Mouse (Mus musculus): ENCODE results near the gene Sergef. TPM values are rescaled to one million over a fixed set of nuclear protein-coding genes. Genes with fewer than 3 reads are reported as not detected.

Gene Sergef
- total and polyA plus RNA-seq, 3 experiments, result 2.9 to 5.1 (median 3.6) TPM

GRCm38 (mm10) chr7:46675886-46676285 is 36.3 kb upstream of the Sergef start:
- H3K4me3 ChIP-seq, result no peak overlapping the region
- 72% methylated on average over 8 of the region's 8 CpGs for WGBS

GRCm38 (mm10) chr7:46675061-46675460 is 35.5 kb upstream of the Sergef start:
- 91% methylated on average over 7 of the region's 7 CpGs for WGBS
- H3K4me1 ChIP-seq (ENCODE audit: control insufficient read depth, insufficient read depth, low read length), result no peaks in the 10 kb centered on the region
- TF ChIP-seq EP300 (IDR thresholded peaks at IDR 0.05; ENCODE audit: insufficient read depth, low read depth, low read length) (no peak), POLR2A (IDR thresholded peaks at IDR 0.05; ENCODE audit: insufficient read depth, low read depth, low read length) (no peak), CTCF (IDR thresholded peaks at IDR 0.05) (no peak)
- intact Hi-C loops (cut with DNase I), result no loop called here
- no peak overlapping the region for H3K27ac ChIP-seq
- DNase-seq, result no peak
- no peak overlapping the region for H3K4me3 ChIP-seq
- no peak overlapping the region for H3K9ac ChIP-seq (ENCODE audit: low read depth, low read length)
- no peaks in the 10 kb centered on the region for H3K36me3 ChIP-seq (ENCODE audit: control insufficient read depth, insufficient read depth, low read length)
- H3K27me3 ChIP-seq (ENCODE audit: control insufficient read depth, insufficient read depth, low read length), result no peaks in the 10 kb centered on the region
- no peaks in the 10 kb centered on the region for H3K79me2 ChIP-seq (replicated peaks; ENCODE audit: control insufficient read depth, insufficient read depth, low read length)

More at GRCm38 (mm10) chr7:46675886-46676285, 36.3 kb upstream of the Sergef start:
- Histone ChIP-seq H3K4me1 (ENCODE audit: control insufficient read depth, insufficient read depth, low read length) (no peaks in the 10 kb centered on the region), H3K27ac (no peak overlapping the region), H3K27me3 (ENCODE audit: control insufficient read depth, insufficient read depth, low read length) (no peaks in the 10 kb centered on the region), H3K9ac (ENCODE audit: low read depth, low read length) (no peak overlapping the region), H3K36me3 (ENCODE audit: control insufficient read depth, insufficient read depth, low read length) (no peaks in the 10 kb centered on the region), H3K79me2 (replicated peaks; ENCODE audit: control insufficient read depth, insufficient read depth, low read length) (no peaks in the 10 kb centered on the region)
- intact Hi-C loops (cut with DNase I), result no loop called here
- DNase-seq, result no peak
- TF ChIP-seq POLR2A (IDR thresholded peaks at IDR 0.05; ENCODE audit: insufficient read depth, low read depth, low read length), result no peak
- no peak for TF ChIP-seq CTCF (IDR thresholded peaks at IDR 0.05)
- TF ChIP-seq EP300 (IDR thresholded peaks at IDR 0.05; ENCODE audit: insufficient read depth, low read depth, low read length), result no peak

GRCm38 (mm10) chr7:46672160-46672672 is 32.6 kb upstream of the Sergef start, which contains the start of gene Tph1:
Tph1 (minus strand) TSS chr7:46672537.
- Histone ChIP-seq H3K27ac (no peak within 1 kb of the TSS), H3K9ac (ENCODE audit: low read depth, low read length) (no peak within 1 kb of the TSS), H3K4me3 (no peak within 1 kb of the TSS), H3K79me2 (replicated peaks; ENCODE audit: control insufficient read depth, insufficient read depth, low read length) (no peaks in the 10 kb centered on the region), H3K4me1 (ENCODE audit: control insufficient read depth, insufficient read depth, low read length) (no peaks in the 10 kb centered on the region), H3K27me3 (ENCODE audit: control insufficient read depth, insufficient read depth, low read length) (no peaks in the 10 kb centered on the region), H3K36me3 (ENCODE audit: control insufficient read depth, insufficient read depth, low read length) (no peaks in the 10 kb centered on the region)
- DNase-seq, result no peak
- intact Hi-C loops (cut with DNase I), result no loop called here
- WGBS, result 37% methylated on average over 10 of the region's 10 CpGs
- TF ChIP-seq CTCF (IDR thresholded peaks at IDR 0.05) (no peak), POLR2A (IDR thresholded peaks at IDR 0.05; ENCODE audit: insufficient read depth, low read depth, low read length) (no peak), EP300 (IDR thresholded peaks at IDR 0.05; ENCODE audit: insufficient read depth, low read depth, low read length) (no peak)

- Histone ChIP-seq H3K4me3 (no peak overlapping the region), H3K36me3 (ENCODE audit: control insufficient read depth, insufficient read depth, low read length) (no peaks in the 10 kb centered on the region), H3K4me1 (ENCODE audit: control insufficient read depth, insufficient read depth, low read length) (no peaks in the 10 kb centered on the region), H3K79me2 (replicated peaks; ENCODE audit: control insufficient read depth, insufficient read depth, low read length) (no peaks in the 10 kb centered on the region), H3K9ac (ENCODE audit: low read depth, low read length) (no peak overlapping the region), H3K27ac (no peak overlapping the region), H3K27me3 (ENCODE audit: control insufficient read depth, insufficient read depth, low read length) (no peaks in the 10 kb centered on the region)
- WGBS, result 2% methylated on average over 21 of the region's 21 CpGs
- TF ChIP-seq EP300 (IDR thresholded peaks at IDR 0.05; ENCODE audit: insufficient read depth, low read depth, low read length) (no peak), CTCF (IDR thresholded peaks at IDR 0.05) (no peak), POLR2A (IDR thresholded peaks at IDR 0.05; ENCODE audit: insufficient read depth, low read depth, low read length) (no peak)
- intact Hi-C loops (cut with DNase I), result no loop called here
- no peak for DNase-seq
Measured at GRCm38 (mm10) chr7:46667256-46667655, 27.6 kb upstream of the Sergef start.

GRCm38 (mm10) chr7:46665236-46665635 is 25.6 kb upstream of the Sergef start:
- 33% methylated on average over 9 of the region's 9 CpGs for WGBS
- intact Hi-C loops (cut with DNase I), result no loop called here
- H3K79me2 ChIP-seq (replicated peaks; ENCODE audit: control insufficient read depth, insufficient read depth, low read length), result no peaks in the 10 kb centered on the region
- H3K27ac ChIP-seq, result no peak overlapping the region
- TF ChIP-seq CTCF (IDR thresholded peaks at IDR 0.05), result peak; percentile 57
- no peak for TF ChIP-seq POLR2A (IDR thresholded peaks at IDR 0.05; ENCODE audit: insufficient read depth, low read depth, low read length)
- no peak overlapping the region for H3K9ac ChIP-seq (ENCODE audit: low read depth, low read length)
- no peaks in the 10 kb centered on the region for H3K4me1 ChIP-seq (ENCODE audit: control insufficient read depth, insufficient read depth, low read length)
- no peak for DNase-seq
- no peaks in the 10 kb centered on the region for H3K36me3 ChIP-seq (ENCODE audit: control insufficient read depth, insufficient read depth, low read length)
- no peaks in the 10 kb centered on the region for H3K27me3 ChIP-seq (ENCODE audit: control insufficient read depth, insufficient read depth, low read length)
- no peak overlapping the region for H3K4me3 ChIP-seq

GRCm38 (mm10) chr7:46661591-46662090 is 22.0 kb upstream of the Sergef start:
- no peak overlapping the region for H3K4me3 ChIP-seq
- H3K36me3 ChIP-seq (ENCODE audit: control insufficient read depth, insufficient read depth, low read length), result no peaks in the 10 kb centered on the region
- H3K9ac ChIP-seq (ENCODE audit: low read depth, low read length), result no peak overlapping the region
- intact Hi-C loops (cut with DNase I), result no loop called here
- no peaks in the 10 kb centered on the region for H3K4me1 ChIP-seq (ENCODE audit: control insufficient read depth, insufficient read depth, low read length)
- WGBS, result 63% methylated on average over 18 of the region's 18 CpGs
- no peak for TF ChIP-seq CTCF (IDR thresholded peaks at IDR 0.05)
- TF ChIP-seq EP300 (IDR thresholded peaks at IDR 0.05; ENCODE audit: insufficient read depth, low read depth, low read length), result no peak
- no peak for TF ChIP-seq POLR2A (IDR thresholded peaks at IDR 0.05; ENCODE audit: insufficient read depth, low read depth, low read length)
- no peak overlapping the region for H3K27ac ChIP-seq
- no peaks in the 10 kb centered on the region for H3K27me3 ChIP-seq (ENCODE audit: control insufficient read depth, insufficient read depth, low read length)
- no peaks in the 10 kb centered on the region for H3K79me2 ChIP-seq (replicated peaks; ENCODE audit: control insufficient read depth, insufficient read depth, low read length)
- no peak for DNase-seq
